Mouse (Mus musculus) embryonic fibroblast, embryonic 13.5 days (primary cell): Measurements from ENCODE around the gene Tns3. TPM values are rescaled to one million over a fixed set of nuclear protein-coding genes. Genes with fewer than 3 reads are reported as not detected.

Experiments used
- H3K27ac ChIP-seq: 2 replicates; pipeline ENCODE4 v1.5.1; 2012; ENCODE audit warnings: low read length, control low read depth, inconsistent platforms; ENCODE audit not compliant: insufficient read depth
- H3K4me1 ChIP-seq: 2 replicates; pipeline ENCODE4 v1.6.1; 2011; ENCODE audit warnings: low read length; ENCODE audit not compliant: control insufficient read depth, insufficient read depth
- H3K4me3 ChIP-seq: 2 replicates; pipeline ENCODE4 v1.5.1; 2011; ENCODE audit warnings: mild to moderate bottlenecking, control low read depth, low read length; ENCODE audit not compliant: insufficient read depth
- CTCF ChIP-seq: IDR thresholded peaks from 2 replicates; pipeline ENCODE4 v1.5.1; 2011; ENCODE audit warnings: mild to moderate bottlenecking, control low read depth, low read length, moderate library complexity, borderline replicate concordance; ENCODE audit not compliant: insufficient read depth
- POLR2A ChIP-seq: IDR thresholded peaks from 2 replicates; pipeline ENCODE4 v1.6.1; 2011; ENCODE audit warnings: low read depth, mild to moderate bottlenecking, control low read depth, low read length, moderate library complexity
- polyA plus RNA-seq: library from polyadenylated mRNA; stranded (reverse); fragments of >200 nt; gene quantifications from 2 replicates; pipeline ENCODE4 v1.2.4, GENCODE M21; 2011; ENCODE audit warnings: low read depth; ENCODE audit not compliant: missing spikeins, insufficient read length

The Tns3 gene
- polyA plus RNA-seq, 1 experiment: 96.5 TPM

- Histone ChIP-seq H3K4me3 (no peak overlapping the region), H3K4me1 (peaks cover 16% of the 10 kb centered on the region; the same call in 1 of the 2 replicates), H3K27ac (no peak overlapping the region)
- TF ChIP-seq CTCF: no peak
- TF ChIP-seq POLR2A: no peak
Observed at GRCm38 (mm10) chr11:8694096-8694495, 29.8 kb upstream of the Tns3 start.

- Histone ChIP-seq H3K4me3 (no peak overlapping the region), H3K4me1 (peaks cover 16% of the 10 kb centered on the region; the same call in 1 of the 2 replicates), H3K27ac (peak overlapping the region; percentile 81)
- TF ChIP-seq POLR2A: no peak
- no peak for TF ChIP-seq CTCF
Observed at GRCm38 (mm10) chr11:8692536-8693471, 28.5 kb upstream of the Tns3 start.

DNA sequence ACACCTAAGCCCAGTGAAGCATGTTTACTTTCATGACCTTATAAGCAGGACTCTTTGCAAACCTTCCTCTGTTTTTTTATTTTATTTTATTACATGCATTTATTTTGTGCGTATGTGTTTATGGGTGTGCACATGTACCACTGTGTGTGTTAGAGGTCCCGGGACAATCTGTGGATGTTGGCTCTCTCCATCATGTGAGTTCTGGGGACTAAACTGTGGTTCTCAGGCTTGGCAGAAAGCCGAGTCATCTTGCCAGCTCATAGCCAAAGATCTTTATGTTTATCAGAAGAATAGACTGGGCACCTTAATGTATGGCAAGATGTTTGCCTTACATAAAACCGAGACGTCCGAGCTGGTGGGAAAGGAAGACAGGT lies 27.8 kb upstream of the Tns3 start:
- TF ChIP-seq CTCF: no peak
- no peak for TF ChIP-seq POLR2A
- Histone ChIP-seq H3K4me3 (no peak overlapping the region), H3K27ac (peak overlapping the region; percentile 81), H3K4me1 (peaks cover 16% of the 10 kb centered on the region; the same call in 1 of the 2 replicates)

DNA sequence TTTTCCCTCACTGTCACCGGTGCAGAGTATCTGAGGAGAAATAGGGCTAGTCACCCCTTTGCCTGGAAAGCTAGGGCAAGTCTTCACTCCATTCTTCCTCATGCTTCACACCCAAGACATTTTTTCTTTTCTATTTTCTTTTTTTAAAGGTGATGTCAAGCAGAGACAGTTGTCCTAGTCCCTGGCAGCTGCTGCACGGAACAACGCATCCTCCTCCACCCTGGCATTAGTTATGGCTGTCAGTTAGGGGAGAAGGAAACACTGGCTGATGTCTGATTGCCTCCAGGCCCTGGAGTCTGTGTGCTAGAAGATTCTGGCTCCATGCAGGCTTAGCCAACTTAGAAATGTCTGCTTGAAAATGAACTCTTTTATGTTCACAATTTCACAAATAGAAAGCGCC lies 27.3 kb upstream of the Tns3 start:
- TF ChIP-seq CTCF (no peak), POLR2A (no peak)
- no peak overlapping the region for H3K4me3 ChIP-seq
- H3K27ac ChIP-seq: no peak overlapping the region
- peaks cover 16% of the 10 kb centered on the region; the same call in 1 of the 2 replicates for H3K4me1 ChIP-seq

- TF ChIP-seq CTCF (no peak), POLR2A (no peak)
- H3K4me3 ChIP-seq: no peak overlapping the region
- peaks cover 16% of the 10 kb centered on the region; the same call in 1 of the 2 replicates for H3K4me1 ChIP-seq
- H3K27ac ChIP-seq: no peak overlapping the region
Observed at GRCm38 (mm10) chr11:8690633-8691032, 26.3 kb upstream of the Tns3 start.

DNA sequence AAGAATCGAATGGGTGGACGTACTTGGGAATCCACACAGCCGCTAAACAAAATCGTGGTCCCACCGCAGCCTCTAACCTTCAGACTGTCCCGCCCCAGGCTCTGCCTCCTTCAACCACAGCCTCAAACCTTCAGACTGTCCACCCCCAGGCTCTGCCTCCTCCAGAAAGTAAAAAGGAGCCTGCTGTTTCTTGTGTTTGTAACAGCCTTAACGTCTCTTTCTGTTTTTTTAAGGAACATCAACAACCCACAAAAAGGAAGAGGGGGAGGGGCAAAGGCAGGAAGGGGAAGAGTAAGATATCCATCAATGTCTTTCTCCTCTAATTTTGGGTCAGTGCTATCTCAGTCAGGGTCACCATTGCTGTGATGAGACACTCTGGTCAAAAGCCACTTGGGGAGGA lies 25.2 kb upstream of the Tns3 start:
- Histone ChIP-seq H3K4me1 (peaks cover 16% of the 10 kb centered on the region; the same call in 1 of the 2 replicates), H3K4me3 (no peak overlapping the region), H3K27ac (no peak overlapping the region)
- TF ChIP-seq POLR2A: no peak
- TF ChIP-seq CTCF: no peak

DNA sequence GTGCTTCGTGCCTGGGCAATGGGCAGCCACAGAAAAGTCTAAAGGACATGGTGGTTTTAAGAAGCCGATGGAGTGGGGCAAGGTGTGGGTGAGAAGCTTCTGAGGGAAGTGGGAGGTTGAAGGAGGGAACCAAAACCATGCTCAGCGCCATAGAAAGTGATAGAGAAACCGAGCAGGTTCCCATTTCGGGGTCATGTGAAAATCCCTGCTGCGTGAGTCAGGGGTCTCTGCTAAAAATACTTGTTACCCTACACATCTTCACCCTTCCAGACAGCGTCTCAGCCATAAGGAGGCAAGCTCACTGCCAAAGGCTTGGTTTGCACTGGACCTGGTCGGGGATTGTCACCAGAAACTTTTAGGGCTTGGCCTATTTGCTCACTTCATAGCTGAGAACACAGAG lies 24.6 kb upstream of the Tns3 start:
- peaks cover 16% of the 10 kb centered on the region; the same call in 1 of the 2 replicates for H3K4me1 ChIP-seq
- TF ChIP-seq POLR2A (no peak), CTCF (no peak)
- no peak overlapping the region for H3K27ac ChIP-seq
- H3K4me3 ChIP-seq: no peak overlapping the region

- Histone ChIP-seq H3K4me3 (no peak overlapping the region), H3K27ac (no peak overlapping the region), H3K4me1 (peaks cover under 1% of the 10 kb centered on the region; the same call in 1 of the 2 replicates)
- TF ChIP-seq POLR2A (no peak), CTCF (no peak)
Observed at GRCm38 (mm10) chr11:8686501-8686900, 22.2 kb upstream of the Tns3 start.

- TF ChIP-seq POLR2A (no peak), CTCF (no peak)
- H3K27ac ChIP-seq: no peak overlapping the region
- no peaks in the 10 kb centered on the region; the same call in 1 of the 2 replicates for H3K4me1 ChIP-seq
- no peak overlapping the region for H3K4me3 ChIP-seq
Observed at GRCm38 (mm10) chr11:8686061-8686460, 21.7 kb upstream of the Tns3 start.

DNA sequence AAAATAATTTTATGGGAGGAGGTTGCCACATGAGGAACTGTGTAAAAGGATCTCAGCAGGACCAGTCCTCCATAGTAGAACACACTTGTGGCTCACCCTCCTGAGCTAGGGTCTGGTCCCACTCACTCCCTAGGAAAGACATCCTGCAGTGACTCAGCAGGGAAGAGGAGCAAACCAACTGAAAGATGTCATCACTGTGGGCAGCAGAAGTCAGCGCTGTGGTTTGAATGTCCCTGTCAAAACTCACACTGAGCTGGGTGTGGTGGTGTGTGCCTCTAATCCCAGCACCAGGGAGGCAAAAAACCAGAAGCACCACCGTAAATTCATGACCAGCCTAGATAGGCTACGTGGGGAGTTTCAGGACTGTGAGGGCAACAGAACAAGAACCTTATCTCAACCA lies 20.9 kb upstream of the Tns3 start:
- no peak overlapping the region for H3K4me3 ChIP-seq
- no peaks in the 10 kb centered on the region; the same call in 1 of the 2 replicates for H3K4me1 ChIP-seq
- no peak overlapping the region for H3K27ac ChIP-seq
- no peak for TF ChIP-seq POLR2A
- no peak for TF ChIP-seq CTCF
